Mouse (Mus musculus): ENCODE measurements around the gene Lrrc42. TPM values are rescaled to one million over a fixed set of nuclear protein-coding genes. Genes with fewer than 3 reads are reported as not detected.

Lrrc42 gene
- total and polyA plus RNA-seq, 3 experiments: 5.0 to 10.1 (median 9.6) TPM

- no peaks in the 10 kb centered on the region; the same call in 1 of the 2 replicates for H3K36me3 ChIP-seq (ENCODE audit: control insufficient read depth, insufficient read depth, low read length)
- 97% methylated on average over 3 of the region's 3 CpGs for WGBS
- DNase-seq: no peak
- no peaks in the 10 kb centered on the region for H3K79me2 ChIP-seq (replicated peaks; ENCODE audit: control insufficient read depth, insufficient read depth, low read length)
- H3K27me3 ChIP-seq (ENCODE audit: control insufficient read depth, insufficient read depth, low read length): no peaks in the 10 kb centered on the region
- H3K4me3 ChIP-seq: no peak overlapping the region
- TF ChIP-seq CTCF (IDR thresholded peaks at IDR 0.05): no peak
- no peak for TF ChIP-seq POLR2A (IDR thresholded peaks at IDR 0.05; ENCODE audit: insufficient read depth, low read depth, low read length)
- TF ChIP-seq EP300 (IDR thresholded peaks at IDR 0.05; ENCODE audit: insufficient read depth, low read depth, low read length): no peak
- no peak overlapping the region for H3K27ac ChIP-seq
- H3K9ac ChIP-seq (ENCODE audit: low read depth, low read length): no peak overlapping the region
- intact Hi-C loops (cut with DNase I): no loop called here
- H3K4me1 ChIP-seq (ENCODE audit: control insufficient read depth, insufficient read depth, low read length): no peaks in the 10 kb centered on the region
These were observed 51.6 kb downstream of the Lrrc42 start for GRCm38 (mm10) chr4:107201779-107202178.

GRCm38 (mm10) chr4:107198072-107198471 is 55.3 kb downstream of the Lrrc42 start:
- intact Hi-C loops (cut with DNase I): no loop called here
- H3K36me3 ChIP-seq (ENCODE audit: control insufficient read depth, insufficient read depth, low read length): no peaks in the 10 kb centered on the region; the same call in 1 of the 2 replicates
- WGBS: 89% methylated on average over 5 of the region's 5 CpGs

GRCm38 (mm10) chr4:107196454-107196853 is 56.9 kb downstream of the Lrrc42 start:
- no peak overlapping the region for H3K27ac ChIP-seq

More at GRCm38 (mm10) chr4:107198072-107198471, 55.3 kb downstream of the Lrrc42 start:
- DNase-seq: no peak
- TF ChIP-seq CTCF (IDR thresholded peaks at IDR 0.05): no peak
- TF ChIP-seq POLR2A (IDR thresholded peaks at IDR 0.05; ENCODE audit: insufficient read depth, low read depth, low read length): no peak
- TF ChIP-seq EP300 (IDR thresholded peaks at IDR 0.05; ENCODE audit: insufficient read depth, low read depth, low read length): no peak
- Histone ChIP-seq H3K27ac (no peak overlapping the region), H3K4me1 (ENCODE audit: control insufficient read depth, insufficient read depth, low read length) (no peaks in the 10 kb centered on the region), H3K79me2 (replicated peaks; ENCODE audit: control insufficient read depth, insufficient read depth, low read length) (no peaks in the 10 kb centered on the region), H3K27me3 (ENCODE audit: control insufficient read depth, insufficient read depth, low read length) (no peaks in the 10 kb centered on the region), H3K4me3 (no peak overlapping the region), H3K9ac (ENCODE audit: low read depth, low read length) (no peak overlapping the region)

GRCm38 (mm10) chr4:107193841-107194240 is 59.5 kb downstream of the Lrrc42 start:
- H3K4me1 ChIP-seq (ENCODE audit: control insufficient read depth, insufficient read depth, low read length): no peaks in the 10 kb centered on the region
- no peak for DNase-seq
- H3K27ac ChIP-seq: no peak overlapping the region
- H3K79me2 ChIP-seq (replicated peaks; ENCODE audit: control insufficient read depth, insufficient read depth, low read length): no peaks in the 10 kb centered on the region
- TF ChIP-seq POLR2A (IDR thresholded peaks at IDR 0.05; ENCODE audit: insufficient read depth, low read depth, low read length): no peak
- TF ChIP-seq CTCF (IDR thresholded peaks at IDR 0.05): no peak
- TF ChIP-seq EP300 (IDR thresholded peaks at IDR 0.05; ENCODE audit: insufficient read depth, low read depth, low read length): no peak
- H3K4me3 ChIP-seq: no peak overlapping the region
- intact Hi-C loops (cut with DNase I): no loop called here
- no peak overlapping the region for H3K9ac ChIP-seq (ENCODE audit: low read depth, low read length)
- WGBS: 96% methylated on average over 3 of the region's 3 CpGs
- H3K36me3 ChIP-seq (ENCODE audit: control insufficient read depth, insufficient read depth, low read length): peaks cover 5% of the 10 kb centered on the region
- no peaks in the 10 kb centered on the region for H3K27me3 ChIP-seq (ENCODE audit: control insufficient read depth, insufficient read depth, low read length)

More at GRCm38 (mm10) chr4:107196454-107196853, 56.9 kb downstream of the Lrrc42 start:
- TF ChIP-seq EP300 (IDR thresholded peaks at IDR 0.05; ENCODE audit: insufficient read depth, low read depth, low read length) (no peak), CTCF (IDR thresholded peaks at IDR 0.05) (no peak), POLR2A (IDR thresholded peaks at IDR 0.05; ENCODE audit: insufficient read depth, low read depth, low read length) (no peak)
- intact Hi-C loops (cut with DNase I): no loop called here
- Histone ChIP-seq H3K27me3 (ENCODE audit: control insufficient read depth, insufficient read depth, low read length) (no peaks in the 10 kb centered on the region), H3K79me2 (replicated peaks; ENCODE audit: control insufficient read depth, insufficient read depth, low read length) (no peaks in the 10 kb centered on the region), H3K4me1 (ENCODE audit: control insufficient read depth, insufficient read depth, low read length) (no peaks in the 10 kb centered on the region), H3K4me3 (no peak overlapping the region), H3K9ac (ENCODE audit: low read depth, low read length) (no peak overlapping the region), H3K36me3 (ENCODE audit: control insufficient read depth, insufficient read depth, low read length) (peaks cover 2% of the 10 kb centered on the region)
- 97% methylated on average over 2 of the region's 2 CpGs for WGBS
- no peak for DNase-seq

GRCm38 (mm10) chr4:107185703-107186102 is 67.6 kb downstream of the Lrrc42 start:
- H3K79me2 ChIP-seq (replicated peaks; ENCODE audit: control insufficient read depth, insufficient read depth, low read length): peaks cover 10% of the 10 kb centered on the region
- TF ChIP-seq EP300 (IDR thresholded peaks at IDR 0.05; ENCODE audit: insufficient read depth, low read depth, low read length) (no peak), CTCF (IDR thresholded peaks at IDR 0.05) (no peak), POLR2A (IDR thresholded peaks at IDR 0.05; ENCODE audit: insufficient read depth, low read depth, low read length) (no peak)
- 39% methylated on average over 3 of the region's 3 CpGs for WGBS
- H3K4me1 ChIP-seq (ENCODE audit: control insufficient read depth, insufficient read depth, low read length): peaks cover 10% of the 10 kb centered on the region
- H3K27me3 ChIP-seq (ENCODE audit: control insufficient read depth, insufficient read depth, low read length): no peaks in the 10 kb centered on the region
- H3K9ac ChIP-seq (ENCODE audit: low read depth, low read length): no peak overlapping the region
- H3K27ac ChIP-seq: no peak overlapping the region
- no peak overlapping the region for H3K4me3 ChIP-seq
- DNase-seq: no peak
- peaks cover 13% of the 10 kb centered on the region for H3K36me3 ChIP-seq (ENCODE audit: control insufficient read depth, insufficient read depth, low read length)
- intact Hi-C loops (cut with DNase I): no loop called here

Other genes with a start within 250 kb of the Lrrc42 start
- gene Mrpl37, start 186.7 kb downstream of the Lrrc42 start, total RNA-seq (2021): 100 to 1,000 TPM in 1 of 2 experiments, 10 to 100 TPM in 1; 96.3 to 103 TPM
- gene Mrpl37, start 186.7 kb downstream of the Lrrc42 start, polyA plus RNA-seq (2012; rRNA removed): 113 and 180 TPM in 2 replicates
- 10 to 100 TPM; 21.9 to 25.9 TPM for gene Cyb5rl, start 186.5 kb downstream of the Lrrc42 start, total RNA-seq (2021)
- 12.6 and 15.4 TPM in 2 replicates for gene Cyb5rl, start 186.5 kb downstream of the Lrrc42 start, polyA plus RNA-seq (2012; rRNA removed)
- gene Cdcp2, start 156.6 kb downstream of the Lrrc42 start, total RNA-seq (2021): not detected
- gene Cdcp2, start 156.6 kb downstream of the Lrrc42 start, polyA plus RNA-seq (2012; rRNA removed): not detected in 2 replicates
- 100 to 1,000 TPM; 132 to 141 TPM for gene Tmem59, start 75.1 kb downstream of the Lrrc42 start, total RNA-seq (2021)
- gene Tmem59, start 75.1 kb downstream of the Lrrc42 start, polyA plus RNA-seq (2012; rRNA removed): 139 and 212 TPM in 2 replicates
- 10 to 100 TPM; 10.1 to 14.7 TPM for gene Tceanc2, start 74.4 kb downstream of the Lrrc42 start, total RNA-seq (2021)
- gene Tceanc2, start 74.4 kb downstream of the Lrrc42 start, polyA plus RNA-seq (2012; rRNA removed): 3.3 and 4.0 TPM in 2 replicates
- gene Ldlrad1, start 44.4 kb downstream of the Lrrc42 start, total RNA-seq (2021): not detected
- 2.1 TPM in 1 of 2 replicates, not detected in the other for gene Ldlrad1, start 44.4 kb downstream of the Lrrc42 start, polyA plus RNA-seq (2012; rRNA removed)
- gene Hspb11, start 61 bp upstream of the Lrrc42 start, total RNA-seq (2021): 10 to 100 TPM in 1 of 2 experiments, 1 to 10 TPM in 1; 9.4 to 11.3 TPM
- 2.3 and 3.9 TPM in 2 replicates for gene Hspb11, start 61 bp upstream of the Lrrc42 start, polyA plus RNA-seq (2012; rRNA removed)
- gene Dio1, start 53.6 kb upstream of the Lrrc42 start, total RNA-seq (2021): not detected
- not detected in 2 replicates for gene Dio1, start 53.6 kb upstream of the Lrrc42 start, polyA plus RNA-seq (2012; rRNA removed)
- 10 to 100 TPM; 17.6 to 19.3 TPM for gene Yipf1, start 60.8 kb upstream of the Lrrc42 start, total RNA-seq (2021)
- 23.3 and 28.9 TPM in 2 replicates for gene Yipf1, start 60.8 kb upstream of the Lrrc42 start, polyA plus RNA-seq (2012; rRNA removed)
- gene Ndc1, start 114.3 kb upstream of the Lrrc42 start, total RNA-seq (2021): 10 to 100 TPM; 10.2 to 11.3 TPM
- gene Ndc1, start 114.3 kb upstream of the Lrrc42 start, polyA plus RNA-seq (2012; rRNA removed): 15.4 and 22.2 TPM in 2 replicates
- under 1 TPM; 0.30 to 0.52 TPM for gene Glis1, start 181.1 kb upstream of the Lrrc42 start, total RNA-seq (2021)
- gene Glis1, start 181.1 kb upstream of the Lrrc42 start, polyA plus RNA-seq (2012; rRNA removed): 0.18 and 0.29 TPM in 2 replicates